Mouse (Mus musculus) bone marrow macrophage, adult 2 months (primary cell): Measurements from ENCODE around the gene Exoc7.

Experiments used
- CTCF ChIP-seq: IDR thresholded peaks from 2 replicates; pipeline ENCODE4 v1.5.1; 2012; ENCODE audit warnings: low read depth, mild to moderate bottlenecking, low read length, moderate library complexity
- POLR2A ChIP-seq: IDR thresholded peaks from 2 replicates; pipeline ENCODE4 v1.6.1; 2012; ENCODE audit warnings: mild to moderate bottlenecking, low read depth, low read length, borderline replicate concordance

DNA sequence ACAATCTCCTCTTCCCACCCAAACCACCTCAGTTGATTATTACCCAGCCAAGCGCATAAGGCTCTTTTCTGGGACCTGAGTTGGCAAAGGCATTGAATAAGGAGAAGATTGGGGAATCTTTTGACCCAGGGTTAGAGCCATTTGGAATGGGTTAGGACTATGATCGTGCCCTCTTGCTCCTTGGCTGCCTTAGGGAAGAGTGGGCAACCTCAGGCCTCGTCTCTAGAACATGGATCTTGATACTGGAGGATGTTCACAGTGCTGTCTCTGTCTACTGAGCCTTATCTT lies 25.9 kb upstream of the Exoc7 start:
- TF ChIP-seq CTCF, result no peak
- no peak for TF ChIP-seq POLR2A
